Mouse (Mus musculus): ENCODE measurements around the gene Ctnnd2.

- TF ChIP-seq CTCF (IDR thresholded peaks at IDR 0.05; ENCODE audit: low read depth, low read length) (no peak), POLR2A (IDR thresholded peaks at IDR 0.05; ENCODE audit: extremely low read depth, insufficient read depth, low read length) (no peak)
Measured at GRCm38 (mm10) chr15:30423146-30423545, 250.8 kb downstream of the Ctnnd2 start.
